Mouse (Mus musculus) adrenal gland, postnatal 36 days (tissue): ENCODE results near the gene Sh3d21. TPM values are rescaled to one million over a fixed set of nuclear protein-coding genes. Genes with fewer than 3 reads are reported as not detected.
"Not testable (repeated sequence)": the region's sequence is repeated elsewhere in the genome, so short reads cannot be mapped to it uniquely, and the experiment has no call there.

Experiments used
- DNase-seq, 2 experiments: peaks; one replicate each; pipeline ENCODE4 v3.0.0; 2021; ENCODE audit warnings: mixed read lengths in 1 of 2
- total RNA-seq, 2 experiments: library from RNA; stranded (reverse); gene quantifications; 2 replicates each; pipeline ENCODE4 v1.2.3; 2021

Gene Sh3d21
- total RNA-seq, 2 experiments from 2014 or later = 2.9 to 3.8 TPM

- no peak for DNase-seq
Measured at GRCm38 (mm10) chr4:126168851-126169250, 5.6 kb upstream of the Sh3d21 start.

GRCm38 (mm10) chr4:126166084-126166483, 2.8 kb upstream of the Sh3d21 start:
- DNase-seq = peak; percentile 60 to 64

- not testable (repeated sequence) for DNase-seq
Measured at GRCm38 (mm10) chr4:126165092-126165491, 1.8 kb upstream of the Sh3d21 start.

- peak in 1 of 2 experiments; percentile 45 for DNase-seq
Measured at GRCm38 (mm10) chr4:126163685-126164084, 394 bp upstream of the Sh3d21 start.

GRCm38 (mm10) chr4:126162544-126163066, 686 bp downstream of the Sh3d21 start:
- peak; percentile 92 to 96 for DNase-seq

GRCm38 (mm10) chr4:126161986-126162385, 1.3 kb downstream of the Sh3d21 start:
- DNase-seq = no peak

GRCm38 (mm10) chr4:126161456-126161855, 1.8 kb downstream of the Sh3d21 start:
- no peak for DNase-seq

GRCm38 (mm10) chr4:126160981-126161380, 2.3 kb downstream of the Sh3d21 start:
- no peak for DNase-seq

GRCm38 (mm10) chr4:126159455-126159854, 3.8 kb downstream of the Sh3d21 start:
- no peak for DNase-seq

- peak in 1 of 2 experiments; percentile 25 for DNase-seq
Measured at GRCm38 (mm10) chr4:126157562-126157961, 5.7 kb downstream of the Sh3d21 start.

- DNase-seq = no peak
Measured at GRCm38 (mm10) chr4:126156617-126157016, 6.7 kb downstream of the Sh3d21 start.

GRCm38 (mm10) chr4:126155869-126156268, 7.4 kb downstream of the Sh3d21 start:
- DNase-seq = no peak

- no peak for DNase-seq
Measured at GRCm38 (mm10) chr4:126155183-126155582, 8.1 kb downstream of the Sh3d21 start.

- peak in 1 of 2 experiments; percentile 41 for DNase-seq
Measured at GRCm38 (mm10) chr4:126152864-126153263, 10.4 kb downstream of the Sh3d21 start.

GRCm38 (mm10) chr4:126151701-126152440, 11.4 kb downstream of the Sh3d21 start:
- DNase-seq = no peak

GRCm38 (mm10) chr4:126150949-126151320, 12.4 kb downstream of the Sh3d21 start:
- DNase-seq = no peak

- DNase-seq = peak; percentile 69 to 81
Measured at GRCm38 (mm10) chr4:126150297-126150948, 12.9 kb downstream of the Sh3d21 start.

GRCm38 (mm10) chr4:126149798-126150197, 13.5 kb downstream of the Sh3d21 start:
- DNase-seq = no peak

GRCm38 (mm10) chr4:126149041-126149676, 14.1 kb downstream of the Sh3d21 start:
- DNase-seq = no peak

- peak; percentile 72 to 84 for DNase-seq
Measured at GRCm38 (mm10) chr4:126148161-126148961, 14.9 kb downstream of the Sh3d21 start.

GRCm38 (mm10) chr4:126147533-126148160, 15.6 kb downstream of the Sh3d21 start, which contains the start of gene Eva1b:
Gene Eva1b (plus strand): TSS chr4:126147744.
- DNase-seq = peak; percentile 53 to 73
